Mouse (Mus musculus): ENCODE data around the gene Ano4.

Gene Ano4

GRCm38 (mm10) chr10:89280402-89280801 lies 64.2 kb downstream of the Ano4 start:
- no peak for DNase-seq (ENCODE audit: low spot score in 2 of 2)

GRCm38 (mm10) chr10:89273001-89273680 lies 71.4 kb downstream of the Ano4 start:
- DNase-seq (ENCODE audit: low spot score in 2 of 2), result no peak

- no peak for DNase-seq (ENCODE audit: low spot score in 2 of 2)
Measured at GRCm38 (mm10) chr10:89267312-89267711, 77.2 kb downstream of the Ano4 start.

GRCm38 (mm10) chr10:89263396-89263795 lies 81.2 kb downstream of the Ano4 start:
- DNase-seq (ENCODE audit: low spot score in 2 of 2), result no peak

- no peak for DNase-seq (ENCODE audit: low spot score in 2 of 2)
Measured at GRCm38 (mm10) chr10:89257457-89258381, 86.8 kb downstream of the Ano4 start.

- DNase-seq (ENCODE audit: low spot score in 2 of 2), result no peak
Measured at GRCm38 (mm10) chr10:89256762-89257456, 87.7 kb downstream of the Ano4 start.

- no peak for DNase-seq (ENCODE audit: low spot score in 2 of 2)
Measured at GRCm38 (mm10) chr10:89254765-89255164, 89.8 kb downstream of the Ano4 start.

GRCm38 (mm10) chr10:89253799-89254198 lies 90.8 kb downstream of the Ano4 start:
- no peak for DNase-seq (ENCODE audit: low spot score in 2 of 2)

GRCm38 (mm10) chr10:89252636-89253035 lies 91.9 kb downstream of the Ano4 start:
- DNase-seq (ENCODE audit: low spot score in 2 of 2), result no peak

GRCm38 (mm10) chr10:89243808-89244207 lies 100.8 kb downstream of the Ano4 start:
- DNase-seq (ENCODE audit: low spot score in 2 of 2), result no peak

GRCm38 (mm10) chr10:89224524-89224923 lies 120.0 kb downstream of the Ano4 start:
- DNase-seq (ENCODE audit: low spot score in 2 of 2), result peak in 1 of 2 experiments; percentile 4

GRCm38 (mm10) chr10:89222284-89222989 lies 122.1 kb downstream of the Ano4 start:
- no peak for DNase-seq (ENCODE audit: low spot score in 2 of 2)

- no peak for DNase-seq (ENCODE audit: low spot score in 2 of 2)
Measured at GRCm38 (mm10) chr10:89216078-89216477, 128.5 kb downstream of the Ano4 start.

GRCm38 (mm10) chr10:89205858-89206257 lies 138.7 kb downstream of the Ano4 start:
- peak in 1 of 2 experiments; percentile 10 for DNase-seq (ENCODE audit: low spot score in 2 of 2)

- DNase-seq (ENCODE audit: low spot score in 2 of 2), result no peak
Measured at GRCm38 (mm10) chr10:89196444-89196843, 148.1 kb downstream of the Ano4 start.

- DNase-seq (ENCODE audit: low spot score in 2 of 2), result no peak
Measured at GRCm38 (mm10) chr10:89195068-89195467, 149.5 kb downstream of the Ano4 start.

GRCm38 (mm10) chr10:89194440-89194839 lies 150.1 kb downstream of the Ano4 start:
- DNase-seq (ENCODE audit: low spot score in 2 of 2), result no peak

- DNase-seq (ENCODE audit: low spot score in 2 of 2), result no peak
Measured at GRCm38 (mm10) chr10:89177921-89178320, 166.6 kb downstream of the Ano4 start.

- DNase-seq (ENCODE audit: low spot score in 2 of 2), result no peak
Measured at GRCm38 (mm10) chr10:89164533-89164932, 180.0 kb downstream of the Ano4 start.

GRCm38 (mm10) chr10:89155502-89155901 lies 189.1 kb downstream of the Ano4 start:
- DNase-seq (ENCODE audit: low spot score in 2 of 2), result no peak

GRCm38 (mm10) chr10:89154797-89155465 lies 189.6 kb downstream of the Ano4 start:
- DNase-seq (ENCODE audit: low spot score in 2 of 2), result no peak
